Mouse (Mus musculus): Measurements from ENCODE around the gene Dpp4. TPM values are rescaled to one million over a fixed set of nuclear protein-coding genes. Genes with fewer than 3 reads are reported as not detected.

Dpp4 gene
- polyA plus RNA-seq, 1 experiment = 1.9 TPM

GRCm38 (mm10) chr2:62316930-62317329 lies 95.1 kb downstream of the Dpp4 start:
- DNase-seq (ENCODE audit: extremely low spot score in 1 of 2, low spot score in 1 of 2) = no peak

GRCm38 (mm10) chr2:62307477-62307876 lies 104.6 kb downstream of the Dpp4 start:
- no peak for DNase-seq (ENCODE audit: extremely low spot score in 1 of 2, low spot score in 1 of 2)

- DNase-seq (ENCODE audit: extremely low spot score in 1 of 2, low spot score in 1 of 2) = no peak
Observed at GRCm38 (mm10) chr2:62306978-62307377, 105.1 kb downstream of the Dpp4 start.

GRCm38 (mm10) chr2:62301716-62302115 lies 110.3 kb downstream of the Dpp4 start:
- peak in 1 of 2 experiments; percentile 53 for DNase-seq (ENCODE audit: extremely low spot score in 1 of 2, low spot score in 1 of 2)

- DNase-seq (ENCODE audit: extremely low spot score in 1 of 2, low spot score in 1 of 2) = no peak
Observed at GRCm38 (mm10) chr2:62293846-62294245, 118.2 kb downstream of the Dpp4 start.

GRCm38 (mm10) chr2:62287532-62287931 lies 124.5 kb downstream of the Dpp4 start:
- DNase-seq (ENCODE audit: extremely low spot score in 1 of 2, low spot score in 1 of 2) = no peak

GRCm38 (mm10) chr2:62285847-62286246 lies 126.2 kb downstream of the Dpp4 start:
- DNase-seq (ENCODE audit: extremely low spot score in 1 of 2, low spot score in 1 of 2) = peak in 1 of 2 experiments; percentile 44

GRCm38 (mm10) chr2:62285026-62285425 lies 127.0 kb downstream of the Dpp4 start:
- DNase-seq (ENCODE audit: extremely low spot score in 1 of 2, low spot score in 1 of 2) = no peak

Other genes starting within 250 kb of the Dpp4 start
- gene Gcg, start 71.4 kb upstream of the Dpp4 start, polyA plus RNA-seq (2012; rRNA removed) = 0.08 and 0.13 TPM in 2 replicates
- gene Fap, start 161.8 kb upstream of the Dpp4 start, polyA plus RNA-seq (2012; rRNA removed) = 3.1 and 3.2 TPM in 2 replicates
- 2.6 and 3.0 TPM in 2 replicates for gene Ifih1, start 234.0 kb upstream of the Dpp4 start, polyA plus RNA-seq (2012; rRNA removed)

All from frontal cortex, adult 2 months (tissue).